Mouse (Mus musculus): ENCODE results near the gene Ndrg3. TPM values are rescaled to one million over a fixed set of nuclear protein-coding genes. Genes with fewer than 3 reads are reported as not detected.

The Ndrg3 gene
- polyA plus RNA-seq, 1 experiment = 30.0 TPM

DNA sequence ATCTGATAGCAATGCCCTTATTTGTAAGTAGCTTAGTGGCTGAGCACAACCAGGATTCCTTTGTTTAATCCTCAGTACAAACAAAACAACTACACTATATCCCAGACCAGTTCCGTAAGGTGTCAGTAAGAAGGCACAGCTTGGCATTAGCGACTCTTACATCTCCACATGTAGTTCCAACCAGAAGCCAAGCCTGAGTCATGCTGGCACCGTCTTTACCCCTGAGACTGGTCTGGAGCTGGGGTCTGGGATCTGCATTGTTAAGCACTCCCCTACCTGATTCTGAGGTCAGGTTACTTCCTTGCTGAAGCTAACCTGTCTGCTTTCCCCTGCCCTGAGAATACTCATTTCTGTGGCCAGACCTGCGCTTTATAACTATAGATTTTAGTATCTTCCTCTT, 23.4 kb downstream of the Ndrg3 start:
- WGBS = 91% methylated on average over 4 of the region's 4 CpGs
- H3K4me1 ChIP-seq (ENCODE audit: control insufficient read depth, insufficient read depth, insufficient read length) = peaks cover 3% of the 10 kb centered on the region; the same call in 1 of the 2 replicates
- DNase-seq (ENCODE audit: low read depth in 1 of 2, low spot score in 2 of 2) = no peak

DNA sequence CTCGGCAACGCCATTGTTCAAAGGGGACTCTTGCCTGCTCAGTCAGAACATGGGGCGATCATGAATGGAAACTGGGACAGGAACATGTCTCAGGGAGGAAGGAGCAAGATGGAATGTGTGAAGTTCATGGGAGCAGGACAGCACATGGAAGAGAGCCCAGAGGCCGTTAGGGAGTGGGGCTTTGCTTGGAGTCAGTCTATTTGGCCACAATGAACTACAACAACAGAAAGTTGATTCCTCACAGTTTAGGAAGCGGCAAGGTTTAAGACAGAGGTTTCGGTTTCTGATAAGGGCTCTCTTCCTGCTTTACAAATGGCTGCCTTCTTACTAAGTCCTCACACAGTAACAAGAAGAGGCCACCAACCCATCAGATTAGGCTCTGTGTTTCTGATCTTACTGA, 24.5 kb downstream of the Ndrg3 start:
- no peak overlapping the region for H3K4me3 ChIP-seq (ENCODE audit: extremely low read depth, insufficient read depth, insufficient read length)
- no peak for DNase-seq (ENCODE audit: low read depth in 1 of 2, low spot score in 2 of 2)
- TF ChIP-seq CTCF (IDR thresholded peaks at IDR 0.05; ENCODE audit: extremely low read depth, insufficient read depth, insufficient read length, insufficient replicate concordance) (no peak), POLR2A (IDR thresholded peaks at IDR 0.05; ENCODE audit: low read depth, low read length) (no peak)
- no peaks in the 10 kb centered on the region for H3K36me3 ChIP-seq (ENCODE audit: control insufficient read depth, insufficient read depth, low read length)
- peak overlapping the region; percentile 28 for H3K27ac ChIP-seq (ENCODE audit: insufficient read depth, low read length)
- no peaks in the 10 kb centered on the region for H3K27me3 ChIP-seq (ENCODE audit: control insufficient read depth, insufficient read depth, low read length)
- 66% methylated on average over 6 of the region's 6 CpGs for WGBS
- H3K4me1 ChIP-seq (ENCODE audit: control insufficient read depth, insufficient read depth, insufficient read length) = peaks cover 3% of the 10 kb centered on the region; the same call in 1 of the 2 replicates

More for the DNA sequence above, 23.4 kb downstream of the Ndrg3 start:
- TF ChIP-seq CTCF (IDR thresholded peaks at IDR 0.05; ENCODE audit: extremely low read depth, insufficient read depth, insufficient read length, insufficient replicate concordance) (no peak), POLR2A (IDR thresholded peaks at IDR 0.05; ENCODE audit: low read depth, low read length) (no peak)
- Histone ChIP-seq H3K27ac (ENCODE audit: insufficient read depth, low read length) (peak overlapping the region; percentile 33; the same call in 1 of the 2 replicates), H3K4me3 (ENCODE audit: extremely low read depth, insufficient read depth, insufficient read length) (no peak overlapping the region), H3K36me3 (ENCODE audit: control insufficient read depth, insufficient read depth, low read length) (no peaks in the 10 kb centered on the region), H3K27me3 (ENCODE audit: control insufficient read depth, insufficient read depth, low read length) (no peaks in the 10 kb centered on the region)

DNA sequence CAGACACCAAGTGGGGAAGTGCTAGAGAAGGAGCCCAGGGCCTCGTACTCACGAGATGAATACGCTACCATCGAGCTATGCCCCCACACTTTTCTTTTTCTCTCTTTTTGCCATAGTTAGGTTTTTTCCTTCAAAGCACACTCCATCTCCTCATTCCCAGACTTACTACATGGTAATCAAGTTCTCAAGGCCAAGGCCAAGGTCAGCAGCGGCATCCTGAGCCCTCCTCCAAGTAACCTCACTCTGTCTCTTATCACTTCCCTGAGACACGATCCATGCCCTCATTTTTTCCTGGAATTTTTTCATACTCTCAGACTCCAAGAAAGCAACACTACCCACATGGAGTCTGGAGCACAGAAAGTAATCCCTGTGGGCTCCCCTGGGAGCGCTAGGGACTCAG, 28.0 kb downstream of the Ndrg3 start:
- H3K27me3 ChIP-seq (ENCODE audit: control insufficient read depth, insufficient read depth, low read length) = no peaks in the 10 kb centered on the region
- H3K4me3 ChIP-seq (ENCODE audit: extremely low read depth, insufficient read depth, insufficient read length) = no peak overlapping the region
- peaks cover 10% of the 10 kb centered on the region for H3K4me1 ChIP-seq (ENCODE audit: control insufficient read depth, insufficient read depth, insufficient read length)
- no peak overlapping the region for H3K27ac ChIP-seq (ENCODE audit: insufficient read depth, low read length)
- TF ChIP-seq POLR2A (IDR thresholded peaks at IDR 0.05; ENCODE audit: low read depth, low read length) = no peak
- TF ChIP-seq CTCF (IDR thresholded peaks at IDR 0.05; ENCODE audit: extremely low read depth, insufficient read depth, insufficient read length, insufficient replicate concordance) = no peak
- DNase-seq (ENCODE audit: low read depth in 1 of 2, low spot score in 2 of 2) = no peak
- WGBS = 94% methylated on average over 7 of the region's 7 CpGs
- no peaks in the 10 kb centered on the region for H3K36me3 ChIP-seq (ENCODE audit: control insufficient read depth, insufficient read depth, low read length)

DNA sequence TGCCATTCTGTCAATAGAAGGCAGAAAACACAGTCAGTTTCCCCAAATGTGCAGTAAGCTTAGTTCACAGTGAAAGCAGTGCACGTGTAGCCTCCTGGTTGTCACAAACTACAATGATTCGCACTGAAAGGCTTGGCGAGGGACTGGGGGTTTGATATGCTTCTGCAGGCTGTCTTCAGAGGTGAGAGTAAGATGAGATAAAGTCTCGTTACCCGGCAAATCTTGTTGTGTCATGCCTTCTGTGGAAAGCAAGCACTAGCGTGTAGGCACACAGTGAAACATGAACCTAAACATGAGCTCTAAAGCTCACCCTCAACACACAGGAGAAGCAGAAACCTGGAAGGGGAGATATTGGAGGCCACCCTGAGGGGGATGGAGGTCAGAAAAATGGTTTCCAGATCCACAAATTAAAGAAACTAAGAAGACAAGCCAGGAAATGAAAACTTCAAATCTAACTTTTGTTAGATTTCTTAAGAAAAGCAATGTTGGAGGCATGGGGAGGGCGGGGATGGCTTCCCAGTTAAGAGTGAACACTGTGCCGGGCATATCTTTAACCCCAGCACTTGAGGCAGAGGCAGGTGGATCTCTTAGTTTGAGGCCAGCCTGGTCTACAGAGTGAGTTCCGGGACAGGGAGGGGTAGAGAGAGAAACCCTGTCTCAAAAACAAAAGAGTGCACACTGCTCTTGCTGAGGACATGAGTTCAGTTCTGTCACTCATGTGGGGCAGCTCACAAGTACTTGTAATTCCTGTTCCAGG, 33.2 kb downstream of the Ndrg3 start:
- TF ChIP-seq CTCF (IDR thresholded peaks at IDR 0.05; ENCODE audit: extremely low read depth, insufficient read depth, insufficient read length, insufficient replicate concordance) (no peak), POLR2A (IDR thresholded peaks at IDR 0.05; ENCODE audit: low read depth, low read length) (no peak)
- WGBS = 84% methylated on average over 9 of the region's 9 CpGs
- Histone ChIP-seq H3K4me1 (ENCODE audit: control insufficient read depth, insufficient read depth, insufficient read length) (peaks cover 7% of the 10 kb centered on the region), H3K4me3 (ENCODE audit: extremely low read depth, insufficient read depth, insufficient read length) (no peak overlapping the region), H3K36me3 (ENCODE audit: control insufficient read depth, insufficient read depth, low read length) (peaks cover 2% of the 10 kb centered on the region; the same call in 1 of the 2 replicates), H3K27me3 (ENCODE audit: control insufficient read depth, insufficient read depth, low read length) (no peaks in the 10 kb centered on the region), H3K27ac (ENCODE audit: insufficient read depth, low read length) (no peak overlapping the region)
- DNase-seq (ENCODE audit: low read depth in 1 of 2, low spot score in 2 of 2) = no peak

DNA sequence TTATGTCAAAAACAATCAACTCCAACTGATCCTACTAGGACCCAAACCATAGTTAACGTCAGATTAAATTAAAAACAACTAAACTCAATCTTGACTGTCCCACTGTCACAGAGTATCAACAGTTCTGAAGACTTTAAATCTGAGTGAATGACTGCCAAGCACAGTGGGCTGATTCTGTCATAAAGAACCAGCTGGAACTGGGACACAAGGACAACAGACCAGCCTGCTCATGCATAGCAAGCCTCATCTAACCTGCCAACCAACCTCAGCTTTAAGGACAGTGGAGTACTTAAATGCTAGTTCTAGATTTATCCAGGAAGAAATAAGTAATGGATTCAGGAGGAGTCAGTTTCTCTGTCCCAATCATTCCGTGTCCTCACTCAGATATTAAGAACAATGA, 34.8 kb downstream of the Ndrg3 start:
- Histone ChIP-seq H3K36me3 (ENCODE audit: control insufficient read depth, insufficient read depth, low read length) (peaks cover 2% of the 10 kb centered on the region; the same call in 1 of the 2 replicates), H3K27me3 (ENCODE audit: control insufficient read depth, insufficient read depth, low read length) (no peaks in the 10 kb centered on the region), H3K4me1 (ENCODE audit: control insufficient read depth, insufficient read depth, insufficient read length) (peaks cover 5% of the 10 kb centered on the region; the same call in 1 of the 2 replicates), H3K4me3 (ENCODE audit: extremely low read depth, insufficient read depth, insufficient read length) (no peak overlapping the region), H3K27ac (ENCODE audit: insufficient read depth, low read length) (no peak overlapping the region)
- no peak for TF ChIP-seq POLR2A (IDR thresholded peaks at IDR 0.05; ENCODE audit: low read depth, low read length)
- no peak for TF ChIP-seq CTCF (IDR thresholded peaks at IDR 0.05; ENCODE audit: extremely low read depth, insufficient read depth, insufficient read length, insufficient replicate concordance)
- no peak for DNase-seq (ENCODE audit: low read depth in 1 of 2, low spot score in 2 of 2)
- WGBS = 98% methylated on average over 2 of the region's 2 CpGs

DNA sequence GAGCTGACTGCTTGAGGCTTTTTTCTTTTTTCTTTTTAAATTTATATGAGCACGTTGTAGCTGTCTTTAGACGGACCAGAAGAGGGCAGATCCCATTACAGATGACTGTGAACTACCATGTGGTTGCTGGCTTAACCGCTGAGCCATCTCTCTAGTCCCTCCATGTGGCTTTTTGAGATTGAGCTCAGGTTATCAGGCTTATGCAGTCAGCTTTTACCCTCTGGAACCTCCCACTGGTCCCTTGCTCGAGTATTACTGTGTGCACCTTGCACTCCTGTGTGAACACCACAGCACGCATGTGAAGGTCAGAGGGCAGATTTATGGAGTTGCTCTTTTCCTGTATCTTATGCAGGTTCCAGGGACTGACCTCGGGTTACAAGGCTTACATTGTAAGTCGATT, 35.5 kb downstream of the Ndrg3 start:
- Histone ChIP-seq H3K4me3 (ENCODE audit: extremely low read depth, insufficient read depth, insufficient read length) (no peak overlapping the region), H3K27me3 (ENCODE audit: control insufficient read depth, insufficient read depth, low read length) (no peaks in the 10 kb centered on the region), H3K27ac (ENCODE audit: insufficient read depth, low read length) (no peak overlapping the region), H3K4me1 (ENCODE audit: control insufficient read depth, insufficient read depth, insufficient read length) (peaks cover 5% of the 10 kb centered on the region; the same call in 1 of the 2 replicates), H3K36me3 (ENCODE audit: control insufficient read depth, insufficient read depth, low read length) (peaks cover 2% of the 10 kb centered on the region; the same call in 1 of the 2 replicates)
- DNase-seq (ENCODE audit: low read depth in 1 of 2, low spot score in 2 of 2) = no peak
- TF ChIP-seq CTCF (IDR thresholded peaks at IDR 0.05; ENCODE audit: extremely low read depth, insufficient read depth, insufficient read length, insufficient replicate concordance) (no peak), POLR2A (IDR thresholded peaks at IDR 0.05; ENCODE audit: low read depth, low read length) (no peak)
- 75% methylated on average over 7 of the region's 7 CpGs for WGBS

DNA sequence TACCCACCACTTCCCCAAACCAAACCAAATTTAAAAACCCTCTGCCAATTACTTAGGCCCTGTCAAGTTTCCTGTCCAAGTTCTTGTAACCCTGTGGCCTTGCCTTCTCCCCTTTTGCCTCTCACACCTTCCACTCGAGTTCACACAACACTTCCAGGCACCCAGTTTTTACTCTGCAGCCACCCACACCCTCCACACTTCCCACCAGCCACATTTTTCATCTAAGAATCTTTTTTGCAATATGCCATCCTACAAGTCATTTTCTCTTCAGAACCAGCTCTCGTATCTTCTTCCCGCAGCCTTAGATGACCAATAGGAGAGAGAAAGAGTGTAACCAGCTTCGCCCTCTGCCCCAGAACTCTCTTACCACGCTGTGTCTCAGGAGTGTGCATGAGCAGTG, 37.4 kb downstream of the Ndrg3 start:
- TF ChIP-seq CTCF (IDR thresholded peaks at IDR 0.05; ENCODE audit: extremely low read depth, insufficient read depth, insufficient read length, insufficient replicate concordance) (no peak), POLR2A (IDR thresholded peaks at IDR 0.05; ENCODE audit: low read depth, low read length) (no peak)
- Histone ChIP-seq H3K27ac (ENCODE audit: insufficient read depth, low read length) (no peak overlapping the region), H3K4me3 (ENCODE audit: extremely low read depth, insufficient read depth, insufficient read length) (no peak overlapping the region), H3K36me3 (ENCODE audit: control insufficient read depth, insufficient read depth, low read length) (peaks cover 2% of the 10 kb centered on the region; the same call in 1 of the 2 replicates), H3K27me3 (ENCODE audit: control insufficient read depth, insufficient read depth, low read length) (no peaks in the 10 kb centered on the region), H3K4me1 (ENCODE audit: control insufficient read depth, insufficient read depth, insufficient read length) (no peaks in the 10 kb centered on the region)
- no peak for DNase-seq (ENCODE audit: low read depth in 1 of 2, low spot score in 2 of 2)
- 87% methylated on average over 5 of the region's 5 CpGs for WGBS
